Mouse (Mus musculus): Measurements from ENCODE around the gene Slc39a2.

The Slc39a2 gene

GRCm38 (mm10) chr14:51932092-51933020 is 39.7 kb downstream of the Slc39a2 start:
- no peak for DNase-seq

- DNase-seq: no peak
Measured at GRCm38 (mm10) chr14:51939005-51939404, 46.3 kb downstream of the Slc39a2 start.

GRCm38 (mm10) chr14:51940944-51941560 is 48.4 kb downstream of the Slc39a2 start:
- DNase-seq: no peak

- DNase-seq: no peak
Measured at GRCm38 (mm10) chr14:51941577-51941976, 48.9 kb downstream of the Slc39a2 start.

GRCm38 (mm10) chr14:51942236-51942635 is 49.5 kb downstream of the Slc39a2 start:
- no peak for DNase-seq

- no peak for DNase-seq
Measured at GRCm38 (mm10) chr14:51943336-51943735, 50.6 kb downstream of the Slc39a2 start.
